Mouse (Mus musculus): ENCODE results near the gene Kri1.
A peak's percentile ranks its signal among the peaks of the same experiment; 100 is the strongest.
"Not testable (repeated sequence)": the region's sequence is repeated elsewhere in the genome, so short reads cannot be mapped to it uniquely, and the experiment has no call there.

Kri1 gene

GRCm38 (mm10) chr9:21273520-21274228 lies 14.1 kb downstream of the Kri1 start:
- DNase-seq = no peak

GRCm38 (mm10) chr9:21273094-21273493 lies 14.7 kb downstream of the Kri1 start:
- no peak for DNase-seq

GRCm38 (mm10) chr9:21272391-21272790 lies 15.4 kb downstream of the Kri1 start:
- no peak for DNase-seq

- DNase-seq = not testable (repeated sequence)
Measured at GRCm38 (mm10) chr9:21269590-21269989, 18.2 kb downstream of the Kri1 start.

- DNase-seq = no peak
Measured at GRCm38 (mm10) chr9:21268305-21268704, 19.5 kb downstream of the Kri1 start.

- DNase-seq = no peak
Measured at GRCm38 (mm10) chr9:21266889-21267288, 20.9 kb downstream of the Kri1 start.

GRCm38 (mm10) chr9:21265611-21266010 lies 22.2 kb downstream of the Kri1 start:
- no peak for DNase-seq

GRCm38 (mm10) chr9:21265000-21265561 lies 22.7 kb downstream of the Kri1 start, which contains the start of gene Atg4d:
TSS of gene Atg4d (plus strand) at chr9:21265293.
- DNase-seq = peak; percentile 96 to 97

GRCm38 (mm10) chr9:21264272-21264999 lies 23.3 kb downstream of the Kri1 start:
- no peak for DNase-seq

- no peak for DNase-seq
Measured at GRCm38 (mm10) chr9:21261831-21262230, 25.9 kb downstream of the Kri1 start.

GRCm38 (mm10) chr9:21260491-21261040 lies 27.2 kb downstream of the Kri1 start:
- DNase-seq = no peak

GRCm38 (mm10) chr9:21256349-21256748 lies 31.4 kb downstream of the Kri1 start:
- not testable (repeated sequence) for DNase-seq

- no peak for DNase-seq
Measured at GRCm38 (mm10) chr9:21254690-21255089, 33.1 kb downstream of the Kri1 start.

GRCm38 (mm10) chr9:21251116-21251735 lies 36.5 kb downstream of the Kri1 start:
- DNase-seq = no peak

GRCm38 (mm10) chr9:21250509-21250908 lies 37.3 kb downstream of the Kri1 start:
- DNase-seq = no peak

GRCm38 (mm10) chr9:21249629-21250508 lies 37.9 kb downstream of the Kri1 start:
- DNase-seq = no peak

- DNase-seq = no peak
Measured at GRCm38 (mm10) chr9:21248326-21248725, 39.4 kb downstream of the Kri1 start, which contains the start of gene S1pr5. TSS of gene S1pr5 (minus strand) at chr9:21248443.

- DNase-seq = no peak
Measured at GRCm38 (mm10) chr9:21246342-21246741, 41.4 kb downstream of the Kri1 start.

GRCm38 (mm10) chr9:21245113-21245487 lies 42.7 kb downstream of the Kri1 start:
- DNase-seq = no peak

- no peak for DNase-seq
Measured at GRCm38 (mm10) chr9:21244428-21245112, 43.2 kb downstream of the Kri1 start.

GRCm38 (mm10) chr9:21243826-21244427 lies 43.8 kb downstream of the Kri1 start:
- no peak for DNase-seq

Measured in thymus, adult 18-20 months (tissue).